Mouse (Mus musculus): ENCODE data around the gene Ube2f. TPM values are rescaled to one million over a fixed set of nuclear protein-coding genes. Genes with fewer than 3 reads are reported as not detected.

Ube2f gene
- total RNA-seq, 2 experiments from 2014 or later = 56.1 to 58.7 TPM

DNA sequence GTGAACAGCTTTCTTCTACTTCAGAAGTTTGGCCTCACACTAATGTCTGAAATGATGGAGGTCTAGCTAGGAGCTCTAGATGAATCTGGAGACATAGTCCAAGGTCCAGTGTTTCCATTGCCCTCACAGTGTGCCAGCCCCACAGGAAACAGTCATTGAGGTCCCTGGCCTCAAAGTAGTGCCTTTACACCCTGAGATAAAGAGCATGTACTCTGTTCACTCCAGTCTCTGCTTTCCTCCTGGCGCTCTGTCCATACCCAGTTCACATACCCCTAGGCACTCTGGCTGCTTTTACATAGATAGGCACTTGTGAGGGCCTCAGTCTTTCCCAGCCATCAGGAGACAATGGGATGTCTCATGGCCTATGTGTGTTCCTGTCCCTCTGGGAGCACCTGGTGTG lies 39.3 kb downstream of the Ube2f start:
- intact Hi-C loops (cut with DNase I) = no loop called here
- DNase-seq = no peak

DNA sequence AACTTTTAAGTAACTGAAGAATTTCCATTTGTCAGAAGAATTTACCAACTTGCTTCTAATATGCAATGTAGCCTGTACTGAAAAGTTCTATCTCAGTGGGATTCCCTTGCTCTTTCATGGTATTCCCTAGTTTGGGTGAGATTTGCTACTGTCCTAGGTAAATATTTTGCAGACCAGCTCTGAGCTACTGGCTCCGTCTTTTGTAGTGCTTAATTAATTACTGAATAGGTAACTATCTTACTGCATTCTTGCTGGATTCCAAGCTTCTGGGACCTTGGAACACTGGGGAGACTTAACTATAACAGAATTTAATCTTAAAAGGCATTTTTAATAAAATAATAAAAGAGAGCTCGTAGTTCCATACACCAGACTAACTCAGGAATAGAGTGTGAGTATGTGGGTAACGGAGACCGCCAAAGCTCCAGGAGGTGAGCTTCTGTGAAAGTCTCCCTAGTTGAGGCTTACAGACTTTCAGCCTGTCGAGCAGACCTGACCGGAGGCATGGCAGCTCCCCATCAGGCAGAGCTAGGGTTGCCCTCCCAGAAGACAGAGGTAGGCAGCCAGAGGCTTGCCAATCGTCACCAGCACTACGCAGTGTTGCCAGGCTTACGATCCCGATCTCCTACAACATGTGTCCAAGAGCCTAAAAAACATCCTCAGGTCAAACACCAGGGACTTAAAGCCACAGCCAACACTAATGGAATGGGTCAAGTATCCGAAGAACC lies 42.2 kb downstream of the Ube2f start:
- DNase-seq = no peak
- intact Hi-C loops (cut with DNase I) = no loop called here

DNA sequence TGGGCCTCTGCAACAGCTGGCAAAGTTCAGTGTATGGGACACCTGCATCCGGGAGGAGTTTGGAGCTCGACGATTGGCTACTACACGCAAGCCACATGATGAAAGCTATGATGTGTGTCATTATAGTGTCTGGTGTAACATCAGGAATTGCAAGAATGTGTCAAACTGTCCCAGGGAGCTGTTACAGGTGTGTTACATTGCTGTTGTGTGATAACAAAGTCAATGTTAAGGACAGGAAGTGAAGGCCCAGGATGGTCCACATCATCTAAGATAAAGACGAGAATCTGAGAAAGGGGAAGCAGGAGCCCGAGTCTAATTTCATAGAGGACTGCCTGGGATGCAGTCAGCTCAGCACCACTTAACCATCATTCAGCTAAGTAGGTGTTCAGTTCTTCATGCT lies 45.4 kb downstream of the Ube2f start:
- intact Hi-C loops (cut with DNase I) = no loop called here
- DNase-seq = no peak

DNA sequence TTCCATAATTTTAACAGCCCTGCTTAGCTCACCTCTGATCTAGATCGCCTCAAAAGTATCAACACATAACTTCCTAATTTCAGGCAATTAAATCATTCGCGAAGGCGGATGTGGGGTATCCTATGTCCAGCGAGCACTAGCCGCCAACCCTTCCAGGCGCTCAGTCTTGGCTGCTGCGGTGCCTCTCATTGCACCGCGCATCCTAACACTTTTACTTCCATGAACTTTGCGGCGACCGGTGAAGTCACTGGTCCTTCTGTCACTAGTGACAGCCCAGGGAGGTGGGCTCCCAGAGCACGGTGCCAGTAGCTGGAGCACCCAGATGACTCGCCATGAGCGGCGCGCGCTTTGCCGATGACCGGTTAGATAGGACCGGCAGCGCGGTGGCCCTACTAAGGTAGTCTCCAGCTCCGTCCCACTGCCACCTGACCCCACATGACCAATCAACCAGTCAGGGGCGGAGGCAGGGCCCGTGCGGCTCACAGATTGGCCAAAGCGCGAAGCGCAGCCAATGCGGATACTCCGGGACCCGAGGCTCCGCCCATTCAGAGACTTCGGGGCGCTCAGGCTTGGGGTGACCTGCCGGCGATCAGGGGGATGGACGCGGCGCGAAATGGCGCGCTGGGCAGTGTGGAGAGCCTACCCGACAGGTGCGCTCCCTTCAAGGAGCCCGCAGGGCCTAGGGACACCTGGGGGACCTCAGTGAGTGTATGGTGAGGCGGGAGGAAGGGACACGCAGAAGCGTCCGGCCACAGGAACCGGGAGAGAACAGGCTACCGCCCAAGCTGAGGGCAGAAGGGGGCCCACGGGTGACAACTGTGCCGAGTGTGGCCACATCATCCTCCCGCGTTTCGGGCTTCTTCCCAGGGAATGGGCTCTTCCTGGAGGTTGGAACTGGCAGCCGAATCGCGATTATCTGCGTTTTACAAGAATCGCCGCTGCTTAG lies 48.0 kb downstream of the Ube2f start, which contains the start of gene Scly:
TSS of gene Scly (plus strand) at position 540 of the 946 bp plus-strand sequence.
- intact Hi-C loops (cut with DNase I) = no loop called here
- peak; percentile 90 to 93 for DNase-seq

DNA sequence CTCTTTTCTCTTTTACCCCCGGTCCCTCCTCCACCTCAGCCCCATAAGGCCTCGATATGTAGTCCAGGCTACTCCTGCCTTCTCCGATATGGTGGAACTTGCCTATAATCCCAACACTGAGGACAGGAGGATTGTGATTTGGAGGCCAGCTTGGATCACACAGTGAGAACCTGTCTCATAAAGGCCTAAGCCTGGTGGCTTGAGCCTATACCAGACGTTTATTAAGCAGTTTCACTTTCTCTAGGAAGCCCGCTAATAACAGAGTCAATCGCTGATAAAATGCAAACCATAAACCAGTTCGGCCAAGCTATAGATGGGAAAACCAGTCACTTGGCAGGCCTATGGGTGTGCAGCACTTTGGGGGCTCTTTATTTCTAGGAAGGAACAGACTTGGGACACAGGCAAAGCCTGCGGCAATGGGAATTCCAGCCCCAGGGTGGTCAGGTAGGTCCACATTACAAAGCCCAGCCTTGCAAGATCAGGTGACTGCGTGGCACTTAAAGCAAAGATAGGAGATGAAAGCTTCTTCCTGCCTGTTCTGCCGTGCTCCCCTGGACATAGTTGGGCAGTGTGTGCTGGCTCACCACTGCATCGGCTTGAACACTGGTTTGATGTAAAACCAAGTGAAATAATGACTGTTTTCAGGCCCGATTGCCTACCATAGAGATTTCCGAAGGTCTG lies 49.1 kb downstream of the Ube2f start:
- intact Hi-C loops (cut with DNase I) = no loop called here
- DNase-seq = no peak

DNA sequence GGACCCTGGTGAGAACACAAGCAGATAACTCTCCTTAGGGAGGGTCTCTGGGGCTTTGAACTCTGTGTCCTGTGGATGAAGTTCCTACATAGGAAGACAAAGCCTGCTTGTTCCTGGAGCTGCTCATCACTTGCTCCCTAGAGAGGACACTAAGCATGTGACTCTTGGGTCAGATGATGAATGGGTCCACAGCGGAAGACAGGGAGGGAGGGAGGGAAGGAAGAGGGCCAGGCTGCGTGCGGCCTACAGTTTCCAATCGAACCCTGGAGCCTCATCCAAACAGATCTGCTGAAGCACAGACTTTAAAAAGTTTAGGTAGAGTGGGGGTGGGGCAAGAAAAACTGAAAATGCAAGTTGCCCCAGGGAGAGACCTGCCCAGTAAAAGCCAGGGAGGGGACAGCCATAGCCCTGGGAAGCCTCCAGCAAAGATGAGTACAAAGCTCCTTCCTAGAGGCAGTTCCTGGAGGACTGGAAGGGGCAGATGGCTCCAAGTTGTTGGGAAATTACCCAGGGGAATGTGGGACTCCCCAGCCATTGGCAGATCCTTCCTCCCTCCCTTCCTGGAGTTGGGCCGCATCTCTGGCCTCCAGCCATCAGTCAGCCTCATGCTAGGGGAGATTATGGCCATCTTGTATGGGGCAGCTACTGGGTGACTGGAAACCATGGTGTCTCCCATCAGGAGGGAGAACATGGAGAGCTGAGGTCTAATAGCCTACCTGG lies 49.8 kb downstream of the Ube2f start:
- intact Hi-C loops (cut with DNase I) = no loop called here
- peak; percentile 30 to 48 for DNase-seq

DNA sequence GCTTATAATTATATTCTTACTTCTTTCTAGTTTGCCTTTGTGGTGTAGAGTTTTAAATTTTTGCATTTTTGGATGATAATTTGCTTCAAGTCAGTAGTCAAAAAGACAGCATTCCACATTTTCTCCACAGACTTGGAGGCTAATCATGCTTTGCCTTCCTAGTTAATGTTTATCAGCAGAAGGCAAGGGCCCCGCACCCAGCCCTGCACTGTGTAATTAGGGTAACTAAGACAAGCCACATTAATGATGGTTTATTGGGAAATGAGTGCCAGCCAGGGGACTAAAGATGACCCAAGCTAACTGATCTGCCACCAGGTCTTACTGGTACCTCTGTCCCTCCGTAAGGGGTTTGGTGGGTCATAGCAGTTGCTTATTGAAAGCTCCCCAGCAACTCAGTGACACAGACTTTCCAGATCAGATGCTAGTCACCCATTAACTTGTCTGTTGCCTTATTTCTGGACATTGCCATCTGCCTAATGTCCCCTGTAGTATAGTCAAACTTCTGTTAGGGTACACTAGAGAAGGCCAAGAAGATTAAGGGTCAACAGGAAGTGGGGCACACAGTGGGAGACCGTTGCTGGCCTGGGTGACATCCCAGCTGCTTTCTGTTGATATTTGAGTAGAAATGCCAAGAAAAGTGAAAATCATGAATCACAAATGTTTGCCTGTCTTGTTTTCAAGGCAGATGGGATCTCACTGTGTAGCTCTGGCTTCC lies 51.3 kb downstream of the Ube2f start:
- intact Hi-C loops (cut with DNase I) = no loop called here
- DNase-seq = no peak

DNA sequence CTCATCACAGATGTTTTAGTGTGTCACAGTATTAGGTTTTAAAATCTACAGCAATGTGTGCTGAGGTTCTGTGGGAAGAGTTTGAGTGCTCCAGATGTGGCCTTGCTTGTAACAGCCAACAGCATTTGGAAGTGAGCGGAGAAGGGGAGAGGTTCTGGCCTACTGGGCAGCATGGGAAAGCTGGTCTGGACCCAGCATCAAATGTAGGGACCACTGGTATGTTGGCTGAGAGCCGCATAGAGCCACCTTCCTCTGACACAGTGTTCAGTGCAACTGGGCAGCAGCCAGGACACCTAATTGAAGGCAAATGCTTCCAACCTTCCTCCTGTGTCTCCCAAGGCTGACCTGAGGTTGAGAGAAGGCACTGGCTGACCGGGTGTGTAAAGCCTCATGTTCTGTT lies 51.9 kb downstream of the Ube2f start:
- no peak for DNase-seq
- intact Hi-C loops (cut with DNase I) = no loop called here

DNA sequence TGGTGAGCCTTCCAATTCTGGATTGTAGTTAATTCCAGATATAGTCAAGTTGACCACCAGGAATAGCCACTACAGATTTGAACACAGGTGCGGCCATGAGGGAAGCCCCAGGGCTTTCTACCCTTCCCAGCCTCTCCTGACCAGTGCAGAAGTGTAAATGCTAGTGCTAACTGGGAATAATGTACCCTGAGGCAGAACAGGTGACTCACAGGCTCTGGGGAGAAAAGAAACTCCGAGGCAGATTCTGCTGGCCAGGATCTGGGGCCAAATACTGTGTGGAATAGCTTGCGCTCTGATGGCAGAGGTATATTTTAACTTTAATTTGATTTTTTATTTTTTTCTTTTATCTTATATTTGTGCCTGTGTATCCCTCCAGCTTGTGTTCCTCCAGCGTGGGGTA lies 54.5 kb downstream of the Ube2f start:
- DNase-seq = no peak
- intact Hi-C loops (cut with DNase I) = no loop called here

DNA sequence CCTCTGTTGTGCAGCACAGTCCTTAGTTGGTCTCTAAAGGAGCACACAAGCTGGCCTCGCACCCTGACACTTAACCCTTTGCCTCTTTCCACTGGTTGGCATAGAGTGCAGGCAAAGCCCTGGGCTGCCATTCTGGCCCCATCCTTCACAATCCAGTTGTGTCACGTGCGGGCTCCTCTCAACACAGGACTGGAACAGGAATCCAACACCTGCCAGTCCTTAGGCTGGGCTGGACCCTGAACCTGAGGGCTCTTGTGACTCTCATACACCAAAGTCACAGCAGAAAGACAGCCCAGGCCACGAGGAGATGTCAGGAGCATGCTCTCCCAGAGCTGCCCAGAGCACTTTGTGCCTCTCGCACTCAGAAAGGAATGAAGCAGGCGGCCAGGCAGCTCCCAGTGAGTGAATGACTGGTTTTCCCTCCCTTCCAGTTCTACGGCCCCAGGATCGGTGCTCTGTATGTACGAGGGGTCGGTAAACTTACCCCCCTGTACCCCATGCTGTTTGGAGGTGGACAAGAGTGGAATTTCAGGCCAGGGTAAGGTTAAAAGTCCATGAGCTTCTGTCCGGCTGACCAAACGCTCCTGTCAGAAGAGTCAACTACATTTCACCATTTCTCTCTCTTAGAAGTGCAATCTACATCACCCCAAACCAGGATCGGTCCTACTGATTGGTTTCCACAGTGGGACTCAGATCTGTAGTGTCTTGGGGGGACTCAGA lies 59.4 kb downstream of the Ube2f start:
- DNase-seq = no peak
- intact Hi-C loops (cut with DNase I) = no loop called here

DNA sequence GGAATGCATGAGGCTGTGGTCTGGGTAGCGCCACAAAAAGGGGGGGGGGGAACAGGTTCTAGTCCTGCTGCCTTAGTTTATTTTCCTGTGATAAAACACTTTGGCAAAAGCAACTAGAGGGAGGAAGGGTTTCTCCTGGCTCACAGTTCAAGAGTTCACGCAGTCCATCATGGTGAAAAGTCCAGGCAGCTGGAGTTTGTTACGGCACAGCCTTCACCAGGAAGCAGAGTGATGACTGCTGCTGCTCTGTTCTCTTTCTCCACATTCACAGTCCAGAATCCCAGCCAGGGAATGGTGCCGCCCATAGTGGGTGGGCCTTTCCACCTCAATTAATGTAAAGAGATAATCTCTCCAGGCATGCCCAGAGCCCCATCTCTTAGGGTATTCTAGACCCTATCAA lies 62.2 kb downstream of the Ube2f start:
- no peak for DNase-seq
- intact Hi-C loops (cut with DNase I) = no loop called here

DNA sequence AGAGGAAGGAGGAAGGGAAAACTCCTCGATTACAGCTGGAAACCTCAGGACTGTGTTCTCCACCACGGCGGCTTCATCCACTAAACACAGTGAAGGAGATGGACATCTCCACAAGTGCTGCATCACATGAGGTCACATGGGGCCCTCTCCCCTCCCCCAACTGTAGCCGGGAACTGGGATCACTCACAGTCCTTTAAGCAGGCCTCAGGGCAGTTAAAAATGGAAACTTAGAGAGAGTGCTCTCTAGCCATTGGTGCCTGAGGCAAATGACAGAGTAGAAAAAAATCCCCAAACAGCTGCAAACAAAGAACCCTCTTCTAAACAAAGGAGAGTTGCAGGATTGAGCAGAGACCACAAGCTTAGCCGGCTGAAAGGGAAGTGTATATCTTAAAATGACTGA lies 63.1 kb downstream of the Ube2f start:
- DNase-seq = no peak
- intact Hi-C loops (cut with DNase I) = no loop called here

DNA sequence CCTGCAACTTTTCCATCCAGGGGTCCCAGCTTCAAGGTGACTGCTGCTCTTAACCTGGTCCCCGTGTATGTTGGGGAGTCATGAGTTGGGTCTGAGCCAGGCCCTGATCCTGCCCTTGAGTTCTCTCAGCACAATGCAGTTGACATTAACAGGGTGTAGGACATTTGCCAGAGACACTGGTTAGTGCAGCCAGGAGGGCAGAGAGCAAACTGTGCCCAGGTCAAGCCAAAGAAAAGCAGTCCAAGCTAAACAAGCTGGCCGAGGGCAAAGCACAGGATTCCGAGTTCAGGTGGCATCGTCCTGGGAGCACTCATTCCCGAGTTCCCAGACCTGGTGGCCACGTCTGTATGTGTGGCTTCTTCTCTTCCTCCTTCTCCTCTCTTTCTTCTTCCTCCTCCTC lies 67.6 kb downstream of the Ube2f start:
- intact Hi-C loops (cut with DNase I) = no loop called here
- DNase-seq = no peak

DNA sequence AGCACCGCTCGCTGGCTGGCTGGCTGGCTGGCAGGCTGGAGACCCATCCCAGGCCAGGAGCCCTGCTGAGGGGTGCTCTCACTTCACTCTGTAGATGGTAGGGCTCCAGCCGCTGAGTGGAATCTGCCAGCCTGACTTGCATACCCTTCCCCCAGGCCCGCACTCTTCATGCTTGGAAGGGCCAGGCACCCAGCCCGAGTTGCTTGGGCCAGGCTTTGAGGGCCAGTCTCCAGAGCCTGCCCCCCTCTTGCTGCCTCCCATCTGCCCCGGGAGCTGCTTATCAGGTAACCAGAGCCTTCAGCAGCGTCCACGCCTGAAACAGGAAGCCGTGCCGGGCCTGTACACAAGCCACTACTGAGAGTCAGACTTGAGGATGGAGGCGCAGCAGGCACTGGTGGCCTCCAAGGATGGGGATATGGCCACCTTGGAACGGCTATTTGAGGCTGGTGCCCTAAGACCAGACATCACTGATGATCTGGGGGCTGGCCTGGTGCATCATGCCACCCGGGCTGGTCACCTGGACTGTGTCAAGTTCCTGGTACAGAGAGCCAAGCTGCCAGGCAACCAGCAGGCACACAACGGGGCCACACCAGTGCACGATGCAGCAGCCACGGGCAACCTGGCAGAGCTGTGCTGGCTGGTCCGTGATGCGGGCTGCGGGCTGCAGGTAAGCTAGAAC lies 71.8 kb downstream of the Ube2f start, which contains the start of gene Espnl:
TSS of gene Espnl (plus strand) at position 316 of the 679 bp plus-strand sequence.
- no peak for DNase-seq
- intact Hi-C loops (cut with DNase I) = no loop called here

DNA sequence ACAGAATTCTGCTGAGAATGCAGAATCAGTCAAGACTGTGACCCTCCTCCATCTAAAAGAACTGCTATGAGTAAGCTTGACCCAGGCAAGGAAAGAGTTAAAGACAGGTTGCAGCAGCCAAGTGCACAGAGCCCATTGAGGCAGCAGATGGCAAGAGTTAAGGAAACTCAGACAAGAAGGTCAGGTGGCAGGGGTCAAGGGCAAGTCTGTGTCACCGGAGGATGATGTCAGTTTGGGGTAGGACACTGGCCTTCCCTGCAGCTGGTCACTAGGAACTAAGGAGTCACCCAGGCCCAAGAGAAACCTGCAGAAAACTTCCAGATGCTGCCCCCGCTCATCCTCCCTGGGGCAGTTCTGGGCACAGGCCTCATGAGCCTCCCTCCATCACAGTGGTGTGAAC lies 74.5 kb downstream of the Ube2f start:
- intact Hi-C loops (cut with DNase I) = no loop called here
- no peak for DNase-seq

DNA sequence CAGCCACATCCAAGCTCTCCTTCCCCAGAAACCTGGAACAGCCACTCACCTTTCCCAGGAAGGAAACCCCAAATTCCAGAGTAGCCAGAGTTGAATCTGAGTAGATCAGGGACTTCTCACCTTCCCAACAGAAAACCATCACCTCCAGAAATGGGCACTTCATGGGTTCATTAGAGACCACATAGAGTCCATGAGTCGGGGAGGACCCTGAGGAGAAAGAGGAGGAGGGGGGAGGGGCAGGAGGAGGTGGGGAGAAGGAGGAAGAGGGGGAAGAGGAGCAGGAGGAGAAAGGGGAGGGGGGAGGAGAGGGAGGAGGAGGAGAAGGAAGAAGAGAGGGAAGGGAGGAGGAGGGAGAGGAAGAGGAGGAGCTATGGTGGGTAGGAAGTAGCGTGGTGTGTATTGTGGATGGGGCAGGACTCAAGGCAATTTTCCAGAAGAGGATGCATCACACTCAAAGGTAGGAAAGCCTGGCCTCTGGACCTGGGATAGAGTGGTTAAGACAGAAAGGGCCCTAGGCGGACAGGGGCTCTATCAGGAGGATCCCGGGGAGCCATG lies 75.5 kb downstream of the Ube2f start:
- intact Hi-C loops (cut with DNase I) = no loop called here
- no peak for DNase-seq

DNA sequence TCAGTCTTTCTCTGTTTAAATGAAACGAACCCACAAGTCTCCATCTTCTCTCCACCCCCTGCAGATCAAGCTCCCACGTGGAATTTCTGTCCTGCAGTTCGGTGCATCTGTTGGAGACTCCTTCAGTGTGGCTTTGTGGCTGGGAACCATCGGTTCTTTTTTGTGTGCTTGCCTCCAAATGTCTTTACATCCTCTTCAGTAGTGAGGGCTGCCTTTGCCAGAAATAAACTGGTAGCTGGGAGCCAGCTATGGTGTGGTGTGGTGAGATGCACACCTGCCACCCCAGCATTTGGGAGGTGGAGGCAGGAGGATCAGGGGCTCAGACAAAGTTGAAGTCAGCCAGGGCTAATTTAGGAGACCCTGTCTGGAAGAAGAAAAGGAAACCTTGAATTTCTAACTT lies 82.0 kb downstream of the Ube2f start:
- intact Hi-C loops (cut with DNase I) = no loop called here
- no peak for DNase-seq

DNA sequence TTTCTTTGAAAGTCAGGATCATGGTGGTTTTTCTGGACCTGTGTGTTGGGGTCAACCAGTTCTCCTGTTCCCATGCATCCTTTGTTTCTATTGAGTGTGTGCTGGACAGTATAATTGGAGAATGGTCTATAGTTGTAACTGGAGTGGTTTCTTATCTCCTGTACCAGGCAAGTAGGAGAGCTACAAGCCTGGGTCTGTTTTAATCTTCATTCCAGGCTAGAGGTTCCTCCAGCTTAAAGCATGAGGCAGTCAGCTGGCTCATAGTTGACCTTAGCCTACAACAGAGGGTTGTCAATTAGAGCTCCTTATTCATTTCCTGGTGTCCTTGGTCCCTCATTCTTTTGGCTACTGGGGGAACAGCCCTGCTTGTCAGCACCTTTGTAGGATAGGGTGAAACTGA lies 83.5 kb downstream of the Ube2f start:
- DNase-seq = no peak
- intact Hi-C loops (cut with DNase I) = no loop called here

Measured in gastrocnemius, postnatal 36 days (tissue).